Mouse (Mus musculus) midbrain, postnatal 0 days (tissue): ENCODE data around the gene Kdelr3. TPM values are rescaled to one million over a fixed set of nuclear protein-coding genes. Genes with fewer than 3 reads are reported as not detected.

ENCODE experiments used
- ATAC-seq: fragments of 200-750 bp; cut with Nextera tagmentation; 2 replicates; pipeline ENCODE4 v1.8.0; 2017; ENCODE audit warnings: moderate number of reproducible peaks, mild to moderate bottlenecking, moderate TSS enrichment, moderate library complexity; ENCODE audit not compliant: low FRiP score
- DNase-seq: peaks from one replicate; pipeline ENCODE4 v3.0.0-alpha.2; 2015; ENCODE audit warnings: low spot score
- H3K27ac ChIP-seq: fragments of 300-500 bp; sonication (generic); 2 replicates; pipeline ENCODE4 v1.5.1; 2014; ENCODE audit warnings: low read depth, mild to moderate bottlenecking, low read length, mixed read lengths
- H3K27me3 ChIP-seq: fragments of 300-500 bp; sonication (generic); 2 replicates; pipeline ENCODE4 v1.6.1; 2014; ENCODE audit warnings: low read length, control low read depth, mixed read lengths; ENCODE audit not compliant: insufficient read depth
- H3K36me3 ChIP-seq: fragments of 300-500 bp; sonication (generic); 2 replicates; pipeline ENCODE4 v1.6.1; 2014; ENCODE audit warnings: low read length, control low read depth, mixed read lengths; ENCODE audit not compliant: insufficient read depth
- H3K4me1 ChIP-seq: fragments of 300-500 bp; sonication (generic); 2 replicates; pipeline ENCODE4 v1.6.1; 2014; ENCODE audit warnings: mild to moderate bottlenecking, control low read depth, antibody characterized with exemption, low read length, mixed read lengths; ENCODE audit not compliant: insufficient read depth
- H3K4me2 ChIP-seq: fragments of 300-500 bp; sonication (generic); 2 replicates; pipeline ENCODE4 v1.6.1; 2014; ENCODE audit warnings: low read depth, mild to moderate bottlenecking, low read length, mixed read lengths; ENCODE audit not compliant: poor library complexity, severe bottlenecking
- H3K4me3 ChIP-seq: fragments of 300-500 bp; sonication (generic); 2 replicates; pipeline ENCODE4 v1.5.1; 2014; ENCODE audit warnings: low read depth, mild to moderate bottlenecking, low read length, moderate library complexity
- H3K9ac ChIP-seq: fragments of 300-500 bp; sonication (generic); replicated peaks from 2 replicates; pipeline ENCODE4 v1.6.1; 2014; ENCODE audit warnings: mild to moderate bottlenecking, low read length, moderate library complexity, mixed read lengths; ENCODE audit not compliant: poor library complexity, severe bottlenecking
- H3K9me3 ChIP-seq: fragments of 300-500 bp; sonication (generic); 2 replicates; pipeline ENCODE4 v1.6.1; 2016; ENCODE audit warnings: low read length, control low read depth
- CTCF ChIP-seq: IDR thresholded peaks from 2 replicates; pipeline ENCODE4 v1.5.1; 2016; ENCODE audit warnings: antibody characterized with exemption, mild to moderate bottlenecking
- WGBS: fragments of 180-500 bp; shearing (Covaris S2); extraction: QIAGEN DNeasy Blood & Tissue Kit; methylation state at CpG from one replicate; pipeline ENCODE4 v1.1.7; 2014; 5-methylcytosine and 5-hydroxymethylcytosine counted together
- polyA plus RNA-seq: library from polyadenylated mRNA; unstranded; fragments of >200 nt; fragmentation: Nextera tagmentation; extraction: Ambion mirVana; gene quantifications from 2 replicates; pipeline ENCODE4 v1.2.1, GENCODE M21; 2015
- total RNA-seq: library from RNA; depleted of rRNA; stranded (reverse); fragments of >200 nt; gene quantifications from 2 replicates; pipeline ENCODE4 v1.2.3, GENCODE M21; 2014

Kdelr3 gene
- total and polyA plus RNA-seq, 2 experiments from 2014 or later: 6.0 to 7.7 TPM

GRCm38 (mm10) chr15:79517710-79518109 lies 1.5 kb downstream of the Kdelr3 start:
- Histone ChIP-seq H3K27me3 (peaks cover 39% of the 10 kb centered on the region), H3K4me1 (peaks cover 6% of the 10 kb centered on the region; the same call in 1 of the 2 replicates), H3K4me2 (no peak overlapping the region), H3K9me3 (no peaks in the 10 kb centered on the region), H3K4me3 (no peak overlapping the region), H3K9ac (no peak overlapping the region), H3K27ac (no peak overlapping the region), H3K36me3 (no peaks in the 10 kb centered on the region)
- DNase-seq (no peak), ATAC-seq (no peak)
- WGBS: 69% methylated on average over 4 of the region's 4 CpGs
- no peak for TF ChIP-seq CTCF

GRCm38 (mm10) chr15:79518571-79518970 lies 2.4 kb downstream of the Kdelr3 start:
- no peak for TF ChIP-seq CTCF
- Histone ChIP-seq H3K27ac (no peak overlapping the region), H3K9me3 (no peaks in the 10 kb centered on the region), H3K9ac (no peak overlapping the region), H3K4me1 (peaks cover 6% of the 10 kb centered on the region; the same call in 1 of the 2 replicates), H3K27me3 (peaks cover 37% of the 10 kb centered on the region), H3K36me3 (no peaks in the 10 kb centered on the region), H3K4me2 (no peak overlapping the region), H3K4me3 (no peak overlapping the region)
- ATAC-seq: no peak
- no peak for DNase-seq
- 86% methylated on average over 3 of the region's 3 CpGs for WGBS

GRCm38 (mm10) chr15:79519400-79520220 lies 3.4 kb downstream of the Kdelr3 start:
- ATAC-seq: no peak
- Histone ChIP-seq H3K4me2 (no peak overlapping the region), H3K9ac (no peak overlapping the region), H3K9me3 (no peaks in the 10 kb centered on the region), H3K27ac (no peak overlapping the region), H3K27me3 (peaks cover 27% of the 10 kb centered on the region), H3K4me3 (no peak overlapping the region), H3K4me1 (peaks cover 6% of the 10 kb centered on the region; the same call in 1 of the 2 replicates), H3K36me3 (no peaks in the 10 kb centered on the region)
- DNase-seq: no peak
- 58% methylated on average over 16 of the region's 16 CpGs for WGBS
- no peak for TF ChIP-seq CTCF

- no peaks in the 10 kb centered on the region for H3K9me3 ChIP-seq
- H3K4me1 ChIP-seq: no peaks in the 10 kb centered on the region
- no peak for ATAC-seq
- no peak for TF ChIP-seq CTCF
- no peak overlapping the region for H3K4me2 ChIP-seq
- 87% methylated on average over 5 of the region's 5 CpGs for WGBS
- no peak overlapping the region for H3K27ac ChIP-seq
- H3K36me3 ChIP-seq: peaks cover 34% of the 10 kb centered on the region
- H3K9ac ChIP-seq: no peak overlapping the region
- no peak for DNase-seq
- no peaks in the 10 kb centered on the region for H3K27me3 ChIP-seq
- no peak overlapping the region for H3K4me3 ChIP-seq
Measured at GRCm38 (mm10) chr15:79525564-79525963, 9.4 kb downstream of the Kdelr3 start.

- no peak for TF ChIP-seq CTCF
- Histone ChIP-seq H3K27ac (peak overlapping the region; percentile 32; the same call in 1 of the 2 replicates), H3K9me3 (no peaks in the 10 kb centered on the region), H3K4me1 (no peaks in the 10 kb centered on the region), H3K4me3 (no peak overlapping the region), H3K9ac (no peak overlapping the region), H3K4me2 (no peak overlapping the region), H3K27me3 (no peaks in the 10 kb centered on the region), H3K36me3 (peaks cover 34% of the 10 kb centered on the region)
- no peak for ATAC-seq
- no peak for DNase-seq
- WGBS: 65% methylated on average over 9 of the region's 9 CpGs
Measured at GRCm38 (mm10) chr15:79525979-79526768, 10.0 kb downstream of the Kdelr3 start.

GRCm38 (mm10) chr15:79527192-79527591 lies 11.0 kb downstream of the Kdelr3 start:
- Histone ChIP-seq H3K9me3 (no peaks in the 10 kb centered on the region), H3K27ac (no peak overlapping the region), H3K9ac (no peak overlapping the region), H3K4me3 (no peak overlapping the region), H3K4me1 (no peaks in the 10 kb centered on the region), H3K27me3 (no peaks in the 10 kb centered on the region), H3K4me2 (no peak overlapping the region), H3K36me3 (peaks cover 42% of the 10 kb centered on the region)
- no peak for ATAC-seq
- 83% methylated on average over 4 of the region's 4 CpGs for WGBS
- no peak for DNase-seq
- no peak for TF ChIP-seq CTCF
